Mouse (Mus musculus) ES-Bruce4 (cell line): ENCODE data around the gene Trim40. TPM values are rescaled to one million over a fixed set of nuclear protein-coding genes. Genes with fewer than 3 reads are reported as not detected.

Experiments
- H3K27ac ChIP-seq: 2 replicates; pipeline ENCODE4 v1.5.1; 2012; ENCODE audit warnings: low read length, inconsistent platforms; ENCODE audit not compliant: insufficient read depth
- H3K27me3 ChIP-seq: 2 replicates; pipeline ENCODE4 v1.6.1; 2012; ENCODE audit warnings: mild to moderate bottlenecking, low read length, inconsistent platforms; ENCODE audit not compliant: control insufficient read depth, poor library complexity, insufficient read depth, severe bottlenecking
- H3K36me3 ChIP-seq: 2 replicates; pipeline ENCODE4 v1.6.1; 2012; ENCODE audit warnings: inconsistent platforms, mild to moderate bottlenecking, low read length, moderate library complexity; ENCODE audit not compliant: control insufficient read depth, poor library complexity, insufficient read depth, severe bottlenecking
- H3K4me1 ChIP-seq: one replicate; pipeline ENCODE4 v1.8.1; 2011; ENCODE audit warnings: low read length; ENCODE audit not compliant: control insufficient read depth, insufficient read depth
- H3K4me3 ChIP-seq: 2 replicates; pipeline ENCODE4 v1.5.1; 2011; ENCODE audit warnings: low read depth, mild to moderate bottlenecking, low read length
- H3K9ac ChIP-seq: 2 replicates; pipeline ENCODE4 v1.6.1; 2012; ENCODE audit warnings: low read depth, mild to moderate bottlenecking, inconsistent platforms; ENCODE audit not compliant: poor library complexity, severe bottlenecking
- H3K9me3 ChIP-seq: replicated peaks from 2 replicates; pipeline ENCODE4 v1.6.1; 2012; ENCODE audit warnings: mild to moderate bottlenecking, low read length, inconsistent platforms; ENCODE audit not compliant: control insufficient read depth, poor library complexity, insufficient read depth, severe bottlenecking
- CTCF ChIP-seq: IDR thresholded peaks from one replicate; pipeline ENCODE4 v1.8.1; 2011; ENCODE audit warnings: low read depth, low read length
- EP300 ChIP-seq: IDR thresholded peaks from 2 replicates; pipeline ENCODE4 v1.6.1; 2011; ENCODE audit warnings: low read depth, low read length; ENCODE audit not compliant: insufficient read depth
- POLR2A ChIP-seq: IDR thresholded peaks from one replicate; pipeline ENCODE4 v1.8.1; 2011; ENCODE audit warnings: low read length; ENCODE audit not compliant: insufficient read depth
- polyA plus RNA-seq: library from polyadenylated mRNA; stranded (reverse); fragments of >200 nt; gene quantifications from 2 replicates; pipeline ENCODE4 v1.2.4, GENCODE M21; 2011; ENCODE audit warnings: low read depth; ENCODE audit not compliant: missing spikeins, insufficient read depth, insufficient read length

The Trim40 gene
- polyA plus RNA-seq, 1 experiment: not detected

DNA sequence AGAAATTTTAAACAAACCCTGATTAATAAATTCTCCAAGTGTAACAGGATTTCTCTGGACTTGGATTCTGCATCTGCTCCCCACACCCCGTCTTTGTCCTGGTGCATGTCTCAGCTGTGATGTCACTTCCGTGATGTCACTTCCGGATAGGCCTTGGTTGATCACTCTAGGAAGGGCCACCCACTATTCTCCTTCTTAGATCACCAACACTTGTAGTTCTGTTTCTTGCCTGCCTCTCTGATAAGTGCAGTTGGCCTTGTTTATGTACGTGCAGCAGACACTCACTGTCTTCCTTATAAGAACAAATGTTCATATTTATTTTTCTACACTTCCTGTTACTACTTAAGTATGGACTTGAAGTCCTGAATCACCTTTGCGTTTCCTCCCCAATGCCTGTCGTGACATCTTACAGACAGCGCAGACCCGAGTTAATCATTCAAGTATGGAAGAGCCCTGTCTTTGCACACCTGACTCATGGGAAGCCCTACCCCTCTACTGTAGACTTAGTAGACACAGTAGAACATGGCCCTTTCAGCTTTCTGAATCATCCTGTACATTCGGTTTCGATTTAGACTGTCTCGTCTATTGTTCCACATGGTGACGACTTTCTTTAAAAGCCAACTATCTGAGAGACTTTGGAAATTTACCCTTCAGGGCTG lies 4.7 kb downstream of the Trim40 start:
- H3K27me3 ChIP-seq: no peaks in the 10 kb centered on the region
- no peaks in the 10 kb centered on the region for H3K9me3 ChIP-seq
- no peaks in the 10 kb centered on the region for H3K4me1 ChIP-seq
- TF ChIP-seq POLR2A (no peak), CTCF (no peak)
- H3K4me3 ChIP-seq: no peak overlapping the region
- no peak overlapping the region for H3K9ac ChIP-seq
- no peak overlapping the region for H3K27ac ChIP-seq
- H3K36me3 ChIP-seq: no peaks in the 10 kb centered on the region

- H3K4me1 ChIP-seq: no peaks in the 10 kb centered on the region
- TF ChIP-seq POLR2A: no peak
- TF ChIP-seq EP300: no peak
- TF ChIP-seq CTCF: no peak
These were observed 6.6 kb downstream of the Trim40 start for GRCm38 (mm10) chr17:36883350-36883749.

DNA sequence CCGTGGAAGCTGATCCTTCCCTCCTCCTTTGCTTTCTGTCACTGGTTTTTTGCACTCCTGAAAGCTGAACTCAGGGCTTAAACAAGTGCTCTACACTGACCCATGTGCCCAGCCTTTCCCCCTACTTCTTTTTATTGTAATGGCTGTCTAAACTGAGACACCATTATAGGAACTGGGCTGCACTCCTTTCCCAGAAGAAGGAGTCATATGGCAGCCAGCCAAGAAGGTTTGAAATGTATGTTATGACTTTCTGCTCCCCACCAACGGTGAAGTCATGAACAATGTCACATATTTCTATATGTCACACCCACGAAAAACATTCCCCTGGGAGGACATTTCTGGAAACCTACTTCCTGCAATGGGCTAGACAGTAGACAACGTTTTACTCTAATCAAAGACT lies 15.3 kb downstream of the Trim40 start:
- TF ChIP-seq CTCF: no peak
- TF ChIP-seq POLR2A: no peak
- no peak for TF ChIP-seq EP300
- Histone ChIP-seq H3K9me3 (no peaks in the 10 kb centered on the region), H3K36me3 (no peaks in the 10 kb centered on the region), H3K9ac (no peak overlapping the region), H3K4me1 (no peaks in the 10 kb centered on the region), H3K27ac (no peak overlapping the region), H3K27me3 (no peaks in the 10 kb centered on the region), H3K4me3 (no peak overlapping the region)

More at GRCm38 (mm10) chr17:36883350-36883749, 6.6 kb downstream of the Trim40 start:
- Histone ChIP-seq H3K9ac (no peak overlapping the region), H3K4me3 (no peak overlapping the region), H3K27ac (no peak overlapping the region), H3K36me3 (no peaks in the 10 kb centered on the region), H3K27me3 (no peaks in the 10 kb centered on the region), H3K9me3 (no peaks in the 10 kb centered on the region)

DNA sequence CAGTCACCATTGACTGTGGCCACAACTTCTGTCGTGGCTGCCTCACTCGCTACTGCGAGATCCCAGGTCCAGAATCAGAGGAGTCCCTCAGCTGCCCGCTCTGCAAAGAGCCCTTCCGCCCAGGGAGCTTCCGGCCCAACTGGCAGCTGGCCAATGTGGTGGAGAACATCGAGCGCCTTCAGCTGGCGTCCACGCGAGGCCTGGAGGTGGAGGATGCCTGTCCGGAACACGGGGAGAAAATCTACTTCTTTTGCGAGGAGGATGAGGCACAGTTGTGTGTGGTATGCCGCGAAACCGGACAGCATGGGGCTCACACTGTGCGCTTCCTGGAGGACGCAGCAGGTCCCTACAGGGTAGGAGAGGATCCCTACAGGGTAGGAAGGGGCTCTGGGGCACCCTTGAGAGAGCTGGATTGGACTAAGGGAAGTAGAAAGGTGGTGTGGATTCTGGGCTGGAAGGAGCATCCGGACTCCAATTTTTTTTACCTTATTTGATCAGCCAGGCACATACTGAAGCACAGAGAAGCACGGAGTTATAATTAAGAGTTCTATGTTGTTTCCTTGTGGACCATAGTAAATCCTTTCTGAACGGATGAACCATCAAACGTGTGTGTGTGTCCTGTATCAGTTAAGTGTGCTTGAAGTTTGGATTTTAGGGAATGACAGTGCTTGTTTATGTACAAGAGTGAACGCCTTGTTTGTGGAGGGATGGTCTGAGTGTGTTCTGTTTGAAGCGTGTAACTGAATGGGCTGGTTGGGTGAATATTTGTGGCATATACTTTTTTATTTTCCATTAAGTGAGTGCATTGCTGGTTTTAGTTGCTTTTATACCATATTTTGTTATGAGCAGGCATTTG lies 19.7 kb downstream of the Trim40 start:
- H3K9me3 ChIP-seq: no peaks in the 10 kb centered on the region
- H3K9ac ChIP-seq: no peak overlapping the region
- H3K4me3 ChIP-seq: no peak overlapping the region
- H3K36me3 ChIP-seq: no peaks in the 10 kb centered on the region
- no peaks in the 10 kb centered on the region for H3K27me3 ChIP-seq
- no peaks in the 10 kb centered on the region for H3K4me1 ChIP-seq
- TF ChIP-seq EP300: no peak
- H3K27ac ChIP-seq: no peak overlapping the region

DNA sequence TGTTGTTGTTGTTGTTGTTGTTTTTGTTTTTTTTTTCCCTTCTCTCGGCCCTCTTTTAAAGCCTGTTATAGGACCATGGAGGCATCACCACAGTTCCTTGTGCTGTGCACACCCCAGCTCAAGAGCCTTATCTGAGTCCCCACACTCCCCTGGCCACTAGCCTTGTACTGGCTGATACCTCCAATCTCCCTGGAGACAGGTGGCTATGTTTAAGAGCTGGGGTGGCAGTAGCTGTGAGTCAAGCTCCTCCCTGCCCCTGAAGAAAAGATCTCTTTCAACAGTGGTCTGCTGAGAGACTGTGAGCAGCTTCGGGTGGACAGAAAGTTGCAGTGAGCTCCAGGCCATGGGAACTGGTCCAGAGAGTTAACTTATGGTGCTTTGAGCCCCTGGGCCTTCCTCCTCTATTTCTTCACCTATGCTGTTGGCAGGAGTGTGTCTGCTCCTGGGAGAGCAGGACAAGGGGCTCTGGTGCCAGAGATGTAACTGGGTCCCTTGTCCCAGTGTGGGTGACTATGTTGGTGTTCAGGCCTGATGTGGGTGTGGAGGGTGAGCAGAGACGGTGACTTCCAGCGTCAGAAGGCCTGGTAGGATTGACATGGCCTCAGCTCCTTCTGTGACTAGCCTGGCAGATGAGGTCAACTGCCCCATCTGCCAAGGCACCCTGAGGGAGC lies 20.5 kb downstream of the Trim40 start, which contains the start of gene Trim10:
Gene Trim10, plus strand, starts transcription at position 291 of the 671 bp plus-strand sequence.
- no peak within 1 kb of the TSS for H3K27ac ChIP-seq
- no peak within 1 kb of the TSS for H3K4me3 ChIP-seq

DNA sequence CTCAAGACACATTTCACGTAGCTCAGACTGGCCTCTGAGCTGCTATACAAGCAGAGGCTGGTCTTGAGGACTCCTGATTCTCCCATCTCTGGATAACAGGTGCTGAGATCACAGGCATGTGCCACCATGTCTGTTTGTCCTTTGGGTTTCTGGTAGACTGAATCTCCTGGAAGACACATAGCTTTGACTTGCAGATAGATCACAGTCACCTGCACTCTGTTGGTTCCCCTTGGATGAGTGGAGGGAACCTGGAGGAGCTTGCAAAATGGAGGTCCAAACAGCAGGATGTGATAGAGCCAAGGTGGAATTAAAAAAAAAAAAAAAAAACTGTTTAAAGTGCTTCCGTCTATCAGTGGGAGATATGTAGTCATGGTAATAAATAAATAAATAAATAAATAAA lies 21.1 kb downstream of the Trim40 start:
- H3K27me3 ChIP-seq: no peaks in the 10 kb centered on the region
- H3K27ac ChIP-seq: no peak overlapping the region

More for the DNA sequence above, 20.5 kb downstream of the Trim40 start, which contains the start of gene Trim10:
- Histone ChIP-seq H3K9ac (no peak within 1 kb of the TSS), H3K27me3 (no peaks in the 10 kb centered on the region), H3K36me3 (no peaks in the 10 kb centered on the region), H3K4me1 (no peaks in the 10 kb centered on the region), H3K9me3 (no peaks in the 10 kb centered on the region)
- no peak for TF ChIP-seq EP300
- TF ChIP-seq CTCF: no peak
- TF ChIP-seq POLR2A: no peak

More for the DNA sequence above, 21.1 kb downstream of the Trim40 start:
- no peak overlapping the region for H3K9ac ChIP-seq
- no peaks in the 10 kb centered on the region for H3K36me3 ChIP-seq
- TF ChIP-seq POLR2A: no peak
- TF ChIP-seq EP300: no peak
- no peak for TF ChIP-seq CTCF
- H3K4me1 ChIP-seq: no peaks in the 10 kb centered on the region
- H3K4me3 ChIP-seq: no peak overlapping the region
- H3K9me3 ChIP-seq: no peaks in the 10 kb centered on the region
